Mouse (Mus musculus): Measurements from ENCODE around the gene Polr2j. TPM values are rescaled to one million over a fixed set of nuclear protein-coding genes. Genes with fewer than 3 reads are reported as not detected.
A peak's percentile ranks its signal among the peaks of the same experiment; 100 is the strongest.

The Polr2j gene
- polyA plus RNA-seq, 1 experiment from 2014 or later: 232 TPM

DNA sequence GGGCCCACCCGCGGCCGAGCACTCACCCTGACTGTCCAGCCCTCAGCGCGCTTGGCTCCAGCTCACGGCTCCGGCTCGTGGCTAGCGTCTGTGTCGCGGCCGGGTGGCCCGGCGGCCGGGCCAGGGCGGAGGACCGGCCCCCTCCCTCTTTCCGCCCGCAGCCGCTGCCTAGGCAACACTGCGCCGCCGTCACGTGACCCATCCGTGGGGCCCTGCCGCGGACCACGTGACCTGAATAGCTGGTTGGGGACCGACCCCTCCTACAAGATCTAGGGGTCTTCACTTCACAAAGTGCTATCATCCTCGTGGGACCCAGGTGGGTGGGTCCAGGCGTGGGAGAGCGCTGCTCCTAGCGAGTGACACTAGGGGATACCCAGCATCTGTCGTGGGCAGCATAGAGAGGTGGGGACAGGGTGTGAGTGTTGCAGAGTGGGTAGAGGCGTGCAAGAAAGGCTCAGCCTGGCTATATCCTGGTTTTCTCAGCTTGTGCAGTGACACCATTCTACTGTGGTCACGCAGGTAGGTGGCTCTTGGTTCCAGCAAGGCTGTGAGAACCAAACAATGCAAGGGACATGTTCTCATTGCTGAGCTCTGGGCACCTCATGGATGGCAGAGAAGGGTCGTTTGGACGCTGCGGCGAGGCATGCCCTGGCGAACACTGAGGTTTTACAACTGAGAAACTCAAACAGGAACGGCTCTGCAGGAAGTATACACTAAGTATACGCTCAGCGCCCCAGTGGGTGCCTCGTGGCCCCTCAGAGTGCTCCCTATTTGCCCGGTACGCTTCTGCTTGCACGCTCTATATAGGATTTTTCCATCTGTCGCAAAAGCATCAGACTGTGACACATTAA lies 54.3 kb downstream of the Polr2j start, which contains the start of gene Orai2:
Gene Orai2, minus strand, starts transcription at position 202 of the 851 bp plus-strand sequence.
- peak within 1 kb of the TSS; percentile 65 for H3K4me3 ChIP-seq
- H3K27ac ChIP-seq (replicated peaks): peak within 1 kb of the TSS; percentile 79
- H3K4me1 ChIP-seq (replicated peaks): peaks cover 39% of the 10 kb centered on the region
- H3K4me2 ChIP-seq: peak within 1 kb of the TSS; percentile 90
- peak within 1 kb of the TSS; percentile 84 for H3K9ac ChIP-seq
- peaks cover 15% of the 10 kb centered on the region for H3K36me3 ChIP-seq
- WGBS: 3% methylated on average over 49 of the region's 49 CpGs
- ATAC-seq (ENCODE audit: low read depth): peak; percentile 84
- H3K9me3 ChIP-seq: 0 out of 2 replicates have a peak, but pooled peaks cover 5% of the 10 kb centered on the region
- peaks cover 6% of the 10 kb centered on the region; the same call in 1 of the 2 replicates for H3K27me3 ChIP-seq

DNA sequence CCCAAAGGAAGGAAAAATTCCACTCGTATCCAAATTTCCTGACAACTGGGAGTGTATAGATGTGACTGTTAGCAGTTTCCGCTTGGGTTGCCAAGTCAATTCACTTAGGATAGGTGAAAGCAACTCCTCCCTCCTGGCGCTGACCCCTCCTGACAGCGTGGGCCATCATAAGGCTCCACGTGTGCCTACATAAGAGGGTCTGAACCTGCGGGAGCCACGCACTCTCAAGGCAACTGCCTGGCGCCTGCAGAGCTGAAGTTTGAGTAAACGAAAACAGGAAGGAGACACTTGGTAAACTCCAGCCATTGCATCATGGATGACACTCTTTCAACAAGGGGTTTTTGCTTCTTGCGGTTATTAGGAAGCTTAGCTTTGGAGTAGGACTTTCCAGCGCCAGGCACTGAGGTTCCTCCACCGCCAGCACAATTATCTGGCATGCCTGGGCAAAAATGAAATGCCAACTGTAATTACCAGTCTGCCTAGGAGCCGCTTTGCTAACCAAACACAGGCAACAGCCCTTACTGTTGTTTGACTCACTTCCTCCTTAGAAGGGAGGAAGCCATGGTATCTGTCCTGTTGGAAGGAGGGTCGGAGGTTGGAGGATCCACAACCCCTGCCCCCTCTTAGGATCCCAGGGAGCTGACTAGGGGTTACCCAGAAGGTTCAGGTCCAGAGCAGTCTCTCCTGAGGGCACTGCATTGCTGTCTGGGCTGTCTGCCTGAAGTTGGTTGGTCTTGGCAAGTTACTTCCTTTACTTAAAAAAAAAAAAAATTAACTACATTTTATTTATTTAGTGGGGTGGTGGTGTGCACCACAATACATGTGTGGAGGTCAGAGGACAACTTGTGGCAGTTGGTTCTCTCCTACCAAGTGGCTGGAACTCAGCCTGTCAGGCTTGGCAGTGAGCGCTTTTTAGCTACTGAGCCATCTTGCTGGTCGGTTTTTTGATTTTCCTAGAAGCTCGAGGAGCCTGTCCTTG lies 55.2 kb downstream of the Polr2j start:
- Histone ChIP-seq H3K4me2 (peak overlapping the region; percentile 90), H3K27me3 (peaks cover 6% of the 10 kb centered on the region; the same call in 1 of the 2 replicates), H3K9me3 (0 out of 2 replicates have a peak, but pooled peaks cover 5% of the 10 kb centered on the region), H3K4me3 (peak overlapping the region; percentile 65), H3K9ac (peak overlapping the region; percentile 84), H3K27ac (replicated peaks) (peak overlapping the region; percentile 79), H3K4me1 (replicated peaks) (peaks cover 31% of the 10 kb centered on the region), H3K36me3 (peaks cover 15% of the 10 kb centered on the region)
- ATAC-seq (ENCODE audit: low read depth): no peak
- WGBS: 36% methylated on average over 17 of the region's 17 CpGs

Small RNAs within 50 kb of the gene (microRNA-seq; reads per million reads assigned to microRNA genes)
- not detected for gene Mir7035

Other genes starting within 250 kb of the Polr2j start
- gene Hspb1, start 228.7 kb upstream of the Polr2j start, polyA plus RNA-seq (2015; fragmentation: Nextera tagmentation; extraction: Ambion mirVana): 15.8 and 19.3 TPM in 2 replicates
- 665 and 740 TPM in 2 replicates for gene Ywhag, start 182.0 kb upstream of the Polr2j start, polyA plus RNA-seq (2015; fragmentation: Nextera tagmentation; extraction: Ambion mirVana)
- 0.79 and 1.9 TPM in 2 replicates for gene Ssc4d, start 142.1 kb upstream of the Polr2j start, polyA plus RNA-seq (2015; fragmentation: Nextera tagmentation; extraction: Ambion mirVana)
- gene Zp3, start 136.5 kb upstream of the Polr2j start, polyA plus RNA-seq (2015; fragmentation: Nextera tagmentation; extraction: Ambion mirVana): 0.14 TPM in 1 of 2 replicates, not detected in the other
- 25.6 and 26.5 TPM in 2 replicates for gene Dtx2, start 121.8 kb upstream of the Polr2j start, polyA plus RNA-seq (2015; fragmentation: Nextera tagmentation; extraction: Ambion mirVana)
- 0.14 and 0.20 TPM in 2 replicates for gene Upk3b, start 78.1 kb upstream of the Polr2j start, polyA plus RNA-seq (2015; fragmentation: Nextera tagmentation; extraction: Ambion mirVana)
- 0.63 TPM in 1 of 2 replicates, not detected in the other for gene Upk3bl, start 62.1 kb upstream of the Polr2j start, polyA plus RNA-seq (2015; fragmentation: Nextera tagmentation; extraction: Ambion mirVana)
- 19.7 and 19.9 TPM in 2 replicates for gene Rasa4, start 32.7 kb upstream of the Polr2j start, polyA plus RNA-seq (2015; fragmentation: Nextera tagmentation; extraction: Ambion mirVana)
- 25.0 and 25.6 TPM in 2 replicates for gene Lrwd1, start 19.4 kb downstream of the Polr2j start, polyA plus RNA-seq (2015; fragmentation: Nextera tagmentation; extraction: Ambion mirVana)
- gene Alkbh4, start 19.5 kb downstream of the Polr2j start, polyA plus RNA-seq (2015; fragmentation: Nextera tagmentation; extraction: Ambion mirVana): 21.1 and 22.4 TPM in 2 replicates
- 29.1 and 33.7 TPM in 2 replicates for gene Orai2, start 54.1 kb downstream of the Polr2j start, polyA plus RNA-seq (2015; fragmentation: Nextera tagmentation; extraction: Ambion mirVana)
- 58.8 and 69.0 TPM in 2 replicates for gene Prkrip1, start 82.3 kb downstream of the Polr2j start, polyA plus RNA-seq (2015; fragmentation: Nextera tagmentation; extraction: Ambion mirVana)
- 24.9 and 26.4 TPM in 2 replicates for gene Sh2b2, start 129.9 kb downstream of the Polr2j start, polyA plus RNA-seq (2015; fragmentation: Nextera tagmentation; extraction: Ambion mirVana)